Mouse (Mus musculus): Measurements from ENCODE around the gene Spaar.

GRCm38 (mm10) chr4:43745187-43745586 is 15.4 kb downstream of the Spaar start:
- no peak for TF ChIP-seq CTCF (IDR thresholded peaks at IDR 0.05; ENCODE audit: low read depth, low read length)
- no peak for TF ChIP-seq POLR2AphosphoS5 (IDR thresholded peaks at IDR 0.05; ENCODE audit: insufficient replicate concordance, low read depth, low read length)
- no peak for TF ChIP-seq GATA1 (IDR thresholded peaks at IDR 0.05; ENCODE audit: borderline replicate concordance, low read length)
- no peak for TF ChIP-seq GATA2 (IDR thresholded peaks at IDR 0.05; ENCODE audit: borderline replicate concordance, low read depth, low read length)
